Mouse (Mus musculus): ENCODE measurements around the gene 4931428F04Rik. TPM values are rescaled to one million over a fixed set of nuclear protein-coding genes. Genes with fewer than 3 reads are reported as not detected.
"Not testable (repeated sequence)": the region's sequence is repeated elsewhere in the genome, so short reads cannot be mapped to it uniquely, and the experiment has no call there.

The 4931428F04Rik gene
- polyA plus RNA-seq, 1 experiment: 1.4 TPM

DNA sequence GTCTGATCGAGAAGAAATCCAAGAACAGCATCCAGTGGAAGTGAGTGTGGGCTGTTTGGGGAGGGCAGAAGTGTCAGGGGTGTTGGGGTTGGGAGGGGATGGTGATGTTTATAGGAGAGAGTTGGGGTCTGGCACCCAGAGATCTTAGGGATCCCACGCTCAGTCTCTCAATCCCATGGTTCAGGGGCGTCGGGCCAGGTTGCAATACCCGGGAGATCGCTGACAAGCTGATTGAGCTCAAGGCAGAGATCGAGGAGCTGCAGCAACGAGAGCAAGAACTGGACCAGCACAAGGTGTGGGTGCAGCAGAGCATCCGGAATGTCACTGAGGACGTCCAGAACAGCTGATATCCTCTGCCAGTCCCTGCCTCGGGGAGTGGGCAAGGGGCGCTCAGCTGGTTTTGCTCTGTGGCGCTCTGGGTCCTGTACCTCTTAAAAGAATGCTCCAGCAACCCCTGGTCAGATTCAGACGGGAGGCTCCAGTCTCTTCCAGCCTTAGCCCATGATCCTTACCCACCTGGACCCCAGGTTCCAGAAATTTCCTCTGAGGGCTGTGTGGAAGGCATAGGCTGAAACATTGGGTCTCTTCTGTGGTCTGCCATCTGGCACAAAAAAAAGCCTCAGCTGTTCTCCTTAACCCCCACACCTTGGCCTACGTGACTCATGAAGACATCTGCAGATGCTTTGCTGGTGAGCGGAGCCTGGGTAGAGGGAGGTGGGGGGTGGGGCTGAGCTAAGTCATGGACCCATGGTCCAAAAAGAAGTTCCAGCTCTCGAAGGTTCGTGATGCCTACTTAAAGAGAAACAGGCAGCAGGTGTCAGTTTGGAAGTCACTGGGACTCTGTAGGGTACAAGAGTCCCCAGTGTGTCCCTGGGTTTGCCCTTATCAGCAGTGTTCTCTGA is 8.9 kb upstream of the 4931428F04Rik start:
- Histone ChIP-seq H3K4me3 (ENCODE audit: insufficient read depth, low read depth, low read length) (peak overlapping the region; percentile 82), H3K27ac (replicated peaks; ENCODE audit: low read depth, low read length) (no peak overlapping the region), H3K4me1 (ENCODE audit: control insufficient read depth, insufficient read depth, insufficient read length, low read length) (0 out of 2 replicates have a peak, but pooled peaks cover 3% of the 10 kb centered on the region)

- 0 out of 2 replicates have a peak, but pooled peaks cover 3% of the 10 kb centered on the region for H3K4me1 ChIP-seq (ENCODE audit: control insufficient read depth, insufficient read depth, insufficient read length, low read length)
- peak within 1 kb of the TSS; percentile 80 for H3K27ac ChIP-seq (replicated peaks; ENCODE audit: low read depth, low read length)
- peak within 1 kb of the TSS; percentile 82 for H3K4me3 ChIP-seq (ENCODE audit: insufficient read depth, low read depth, low read length)
Measured at GRCm38 (mm10) chr8:105297511-105298192, 8.0 kb upstream of the 4931428F04Rik start, which contains the start of gene E2f4. Gene E2f4, plus strand, starts transcription at chr8:105297663.

DNA sequence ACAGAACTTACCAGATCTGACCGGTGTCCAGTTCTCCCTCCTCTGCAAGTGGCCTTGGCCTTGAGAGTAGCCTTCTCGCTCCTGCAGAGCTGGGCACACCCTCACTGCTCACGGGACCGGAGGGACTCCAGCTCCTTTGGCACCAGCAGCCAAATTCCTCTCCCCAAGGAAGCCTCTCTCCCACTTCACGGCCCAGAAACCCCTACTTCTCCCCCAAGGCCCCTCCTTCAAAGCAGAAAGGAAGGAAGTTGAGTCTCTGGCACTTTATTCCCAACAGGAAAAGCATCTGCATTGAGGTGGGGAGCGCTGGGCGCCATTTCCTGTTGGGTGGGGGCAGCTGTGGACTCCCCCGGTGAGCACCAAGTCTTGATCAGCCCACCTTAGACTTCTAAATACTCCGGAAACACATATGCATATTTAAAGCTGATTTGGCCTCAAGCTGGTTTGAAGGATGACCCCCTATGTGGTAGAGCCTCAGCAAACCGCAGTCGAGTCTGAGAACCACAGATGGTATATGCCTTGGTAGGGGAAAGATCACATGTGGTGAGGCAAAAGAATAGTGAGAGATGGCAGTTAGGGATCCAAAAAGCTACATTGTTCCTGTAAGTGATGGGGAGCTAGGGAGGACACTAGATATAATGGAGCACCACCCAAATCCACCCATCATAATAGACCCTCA is 6.4 kb upstream of the 4931428F04Rik start, which contains the start of gene Exoc3l:
TSS of gene Exoc3l (minus strand) at position 207 of the 679 bp plus-strand sequence.
- H3K4me3 ChIP-seq (ENCODE audit: insufficient read depth, low read depth, low read length): peak within 1 kb of the TSS; percentile 55
- H3K27ac ChIP-seq (replicated peaks; ENCODE audit: low read depth, low read length): peak within 1 kb of the TSS; percentile 80
- H3K4me1 ChIP-seq (ENCODE audit: control insufficient read depth, insufficient read depth, insufficient read length, low read length): 0 out of 2 replicates have a peak, but pooled peaks cover 3% of the 10 kb centered on the region

DNA sequence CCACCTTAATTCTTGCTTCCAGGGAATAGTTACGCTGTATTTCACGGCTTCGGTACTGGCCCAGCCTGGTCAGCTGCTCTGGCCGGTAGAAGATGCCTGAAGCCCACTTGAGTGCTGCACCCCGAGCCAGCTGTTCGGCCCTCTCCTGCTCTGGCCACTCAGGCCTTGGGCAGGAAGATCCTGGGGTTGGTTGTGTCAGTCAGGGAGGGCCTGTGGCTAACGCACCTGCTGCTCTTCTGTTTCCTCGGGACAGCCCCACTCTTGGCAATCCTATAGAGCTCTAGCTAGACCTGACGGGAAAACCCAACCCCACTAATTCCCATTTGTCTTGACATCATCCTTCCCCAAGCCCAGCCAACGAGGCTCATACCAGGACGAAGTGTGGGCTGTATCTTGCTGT is 5.6 kb upstream of the 4931428F04Rik start:
- H3K27ac ChIP-seq (replicated peaks; ENCODE audit: low read depth, low read length): peak overlapping the region; percentile 80
- H3K4me1 ChIP-seq (ENCODE audit: control insufficient read depth, insufficient read depth, insufficient read length, low read length): peaks cover 7% of the 10 kb centered on the region; the same call in 1 of the 2 replicates
- H3K4me3 ChIP-seq (ENCODE audit: insufficient read depth, low read depth, low read length): peak overlapping the region; percentile 55

DNA sequence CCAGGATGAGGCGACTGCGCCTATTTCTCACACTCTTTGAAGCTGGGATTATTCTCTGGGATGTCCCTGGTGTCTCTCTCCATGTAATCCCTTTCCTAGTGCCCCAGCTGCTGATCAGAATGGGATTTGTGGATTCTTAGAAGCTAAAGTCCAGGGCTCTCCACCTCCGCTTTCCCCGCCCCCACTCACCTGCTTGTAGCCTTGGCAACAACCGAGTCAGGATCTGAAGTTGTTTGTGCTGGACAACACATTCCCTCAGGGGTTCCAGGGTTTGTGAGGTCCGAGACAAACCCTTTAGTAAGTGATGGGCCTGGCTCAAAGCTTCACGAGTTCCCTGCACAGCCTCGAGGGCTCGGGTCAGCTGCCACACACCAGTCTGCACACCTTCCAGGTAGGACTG is 5.1 kb upstream of the 4931428F04Rik start:
- H3K4me1 ChIP-seq (ENCODE audit: control insufficient read depth, insufficient read depth, insufficient read length, low read length): peaks cover 11% of the 10 kb centered on the region
- peak overlapping the region; percentile 80 for H3K27ac ChIP-seq (replicated peaks; ENCODE audit: low read depth, low read length)
- H3K4me3 ChIP-seq (ENCODE audit: insufficient read depth, low read depth, low read length): peak overlapping the region; percentile 55

DNA sequence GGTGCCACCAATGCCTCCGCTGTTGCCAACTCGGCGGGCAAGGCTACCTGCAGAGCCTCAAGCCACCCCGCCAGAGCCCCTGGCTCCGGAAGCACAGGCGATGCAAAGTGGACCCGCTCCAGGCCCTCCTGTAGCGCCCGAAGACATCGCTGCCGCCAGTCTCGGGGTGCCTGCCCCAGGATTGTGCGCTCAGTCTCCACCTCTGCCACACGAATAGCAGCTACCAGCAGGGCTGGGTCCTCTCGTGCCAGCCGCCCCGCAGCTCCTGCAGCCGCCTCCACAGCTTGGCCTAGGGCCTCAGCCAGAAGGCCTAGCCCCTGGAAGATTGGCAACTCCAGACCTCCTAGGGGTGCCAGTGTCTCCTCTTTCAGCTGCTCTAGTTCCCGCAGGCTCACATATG is 3.7 kb upstream of the 4931428F04Rik start:
- no peak overlapping the region for H3K4me3 ChIP-seq (ENCODE audit: insufficient read depth, low read depth, low read length)
- no peak overlapping the region for H3K27ac ChIP-seq (replicated peaks; ENCODE audit: low read depth, low read length)
- peaks cover 9% of the 10 kb centered on the region for H3K4me1 ChIP-seq (ENCODE audit: control insufficient read depth, insufficient read depth, insufficient read length, low read length)

DNA sequence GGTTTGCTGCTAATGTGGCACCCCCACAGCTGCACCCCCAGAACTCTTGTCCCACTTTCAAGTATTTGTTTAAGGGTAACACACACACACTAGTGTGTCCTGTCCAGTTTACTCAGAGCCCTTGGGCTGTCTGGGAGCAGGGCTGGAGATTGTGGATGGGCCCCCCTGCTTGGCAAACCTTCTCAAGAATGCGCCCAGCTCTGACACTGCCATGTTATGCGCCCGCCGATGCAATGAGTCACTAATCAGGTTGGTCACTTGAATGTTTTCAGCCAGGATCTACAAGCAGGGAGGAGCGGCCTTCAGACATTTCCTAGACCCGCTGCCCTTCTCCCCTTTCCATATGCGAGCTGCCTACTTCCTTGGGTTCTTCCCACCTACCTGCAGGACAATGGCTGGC is 2.8 kb upstream of the 4931428F04Rik start:
- peaks cover 9% of the 10 kb centered on the region for H3K4me1 ChIP-seq (ENCODE audit: control insufficient read depth, insufficient read depth, insufficient read length, low read length)
- H3K4me3 ChIP-seq (ENCODE audit: insufficient read depth, low read depth, low read length): no peak overlapping the region

GRCm38 (mm10) chr8:105291802-105292201 is 2.1 kb upstream of the 4931428F04Rik start:
- not testable (repeated sequence) for H3K27ac ChIP-seq (replicated peaks; ENCODE audit: low read depth, low read length); H3K4me1 ChIP-seq (ENCODE audit: control insufficient read depth, insufficient read depth, insufficient read length, low read length); H3K4me3 ChIP-seq (ENCODE audit: insufficient read depth, low read depth, low read length)

More for the DNA sequence above, 2.8 kb upstream of the 4931428F04Rik start:
- H3K27ac ChIP-seq (replicated peaks; ENCODE audit: low read depth, low read length): no peak overlapping the region

DNA sequence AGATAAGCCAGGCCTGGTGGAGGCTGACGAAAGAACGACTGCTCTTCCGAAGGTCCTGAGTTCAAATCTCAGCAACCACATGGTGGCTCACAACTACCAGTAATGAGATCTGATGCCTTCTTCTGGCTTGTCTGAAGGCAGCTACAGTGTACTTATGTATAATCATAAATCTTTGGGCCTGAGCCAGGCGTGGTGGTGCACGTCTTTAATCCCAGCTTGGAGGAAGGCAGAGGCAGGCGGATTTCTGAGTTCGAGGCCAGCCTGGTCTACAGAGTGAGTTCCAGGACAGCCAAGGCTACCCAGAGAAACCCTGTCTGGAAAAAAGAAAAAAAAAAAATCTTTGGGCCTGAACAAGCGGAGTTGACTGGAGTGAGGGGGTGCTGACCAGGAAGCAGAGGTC is 1.7 kb upstream of the 4931428F04Rik start:
- H3K4me3 ChIP-seq (ENCODE audit: insufficient read depth, low read depth, low read length); H3K27ac ChIP-seq (replicated peaks; ENCODE audit: low read depth, low read length); H3K4me1 ChIP-seq (ENCODE audit: control insufficient read depth, insufficient read depth, insufficient read length, low read length): not testable (repeated sequence)

DNA sequence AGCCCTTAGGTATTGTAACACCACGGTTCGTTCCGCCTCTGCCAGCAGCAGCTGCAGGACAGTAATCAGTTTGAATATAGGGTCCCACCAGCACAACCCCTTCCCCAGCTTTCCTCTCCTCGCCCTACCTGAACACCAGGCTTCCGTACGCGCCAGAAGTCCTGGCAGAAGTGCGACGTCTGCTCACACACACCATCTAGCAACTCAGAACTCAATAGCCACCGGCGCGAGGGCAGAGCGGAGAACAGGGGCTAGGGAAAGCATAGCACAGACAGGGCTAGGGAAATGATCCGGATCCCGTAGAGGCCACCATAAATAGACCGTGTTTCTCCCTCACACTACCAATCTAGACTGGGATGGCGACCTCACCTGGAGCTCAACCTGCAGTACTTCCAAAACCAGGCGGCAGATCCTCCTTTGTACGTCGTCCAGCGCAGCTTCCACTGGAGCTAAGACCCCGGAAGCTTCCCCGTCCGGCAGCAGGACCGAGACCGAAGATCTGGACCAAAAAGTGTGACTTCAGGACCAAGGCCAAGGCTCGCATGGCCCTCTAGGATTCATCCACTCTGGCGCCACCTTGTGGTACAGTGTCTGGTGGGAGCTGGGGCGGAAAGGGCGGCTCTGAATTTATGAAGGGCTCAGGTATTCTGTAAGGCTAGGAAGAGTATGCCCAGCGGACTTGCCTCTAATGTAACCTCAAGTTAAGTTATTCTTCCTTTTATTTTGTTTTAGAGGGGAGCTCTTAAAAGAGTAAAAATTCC is 1.1 kb upstream of the 4931428F04Rik start:
- Histone ChIP-seq H3K4me3 (ENCODE audit: insufficient read depth, low read depth, low read length) (no peak overlapping the region), H3K4me1 (ENCODE audit: control insufficient read depth, insufficient read depth, insufficient read length, low read length) (peaks cover 9% of the 10 kb centered on the region), H3K27ac (replicated peaks; ENCODE audit: low read depth, low read length) (no peak overlapping the region)

- H3K27ac ChIP-seq (replicated peaks; ENCODE audit: low read depth, low read length): peak overlapping the region; percentile 61; the same call in 1 of the 2 replicates
- peaks cover 9% of the 10 kb centered on the region for H3K4me1 ChIP-seq (ENCODE audit: control insufficient read depth, insufficient read depth, insufficient read length, low read length)
- peak overlapping the region; percentile 75 for H3K4me3 ChIP-seq (ENCODE audit: insufficient read depth, low read depth, low read length)
Measured at GRCm38 (mm10) chr8:105288958-105289732, 519 bp downstream of the 4931428F04Rik start.

DNA sequence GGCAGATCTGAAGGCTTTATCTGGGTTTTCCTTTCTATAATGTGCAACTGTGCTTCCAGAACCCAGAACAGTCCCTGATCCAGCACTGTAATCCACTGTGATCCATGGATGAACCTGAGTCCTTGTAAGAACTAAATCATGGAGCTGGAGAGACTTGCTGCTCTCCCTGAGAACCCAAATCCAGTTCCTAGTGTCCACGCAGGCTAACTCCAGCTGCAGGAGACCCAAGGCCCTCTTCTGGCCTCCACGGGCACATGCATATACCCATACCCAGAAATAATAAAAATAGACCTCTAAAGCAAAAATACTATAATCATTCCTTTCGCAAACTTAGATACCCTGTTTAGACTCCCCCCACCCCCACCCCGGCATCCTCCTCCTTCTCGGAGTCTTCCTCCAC is 1.4 kb downstream of the 4931428F04Rik start:
- no peak overlapping the region for H3K4me3 ChIP-seq (ENCODE audit: insufficient read depth, low read depth, low read length)
- no peak overlapping the region for H3K27ac ChIP-seq (replicated peaks; ENCODE audit: low read depth, low read length)
- peaks cover 9% of the 10 kb centered on the region for H3K4me1 ChIP-seq (ENCODE audit: control insufficient read depth, insufficient read depth, insufficient read length, low read length)

GRCm38 (mm10) chr8:105286907-105287306 is 2.8 kb downstream of the 4931428F04Rik start:
- Histone ChIP-seq H3K27ac (replicated peaks; ENCODE audit: low read depth, low read length) (no peak overlapping the region), H3K4me1 (ENCODE audit: control insufficient read depth, insufficient read depth, insufficient read length, low read length) (peaks cover 9% of the 10 kb centered on the region)

GRCm38 (mm10) chr8:105285514-105285913 is 4.2 kb downstream of the 4931428F04Rik start:
- H3K27ac ChIP-seq (replicated peaks; ENCODE audit: low read depth, low read length): no peak overlapping the region
- H3K4me1 ChIP-seq (ENCODE audit: control insufficient read depth, insufficient read depth, insufficient read length, low read length): peaks cover 8% of the 10 kb centered on the region
- H3K4me3 ChIP-seq (ENCODE audit: insufficient read depth, low read depth, low read length): no peak overlapping the region

More at GRCm38 (mm10) chr8:105286907-105287306, 2.8 kb downstream of the 4931428F04Rik start:
- H3K4me3 ChIP-seq (ENCODE audit: insufficient read depth, low read depth, low read length): no peak overlapping the region

Data from brown adipose tissue, adult 24 weeks (tissue).